8 mouse cellular contexts compared by ENCODE assay signal in the genomic region with DNA sequence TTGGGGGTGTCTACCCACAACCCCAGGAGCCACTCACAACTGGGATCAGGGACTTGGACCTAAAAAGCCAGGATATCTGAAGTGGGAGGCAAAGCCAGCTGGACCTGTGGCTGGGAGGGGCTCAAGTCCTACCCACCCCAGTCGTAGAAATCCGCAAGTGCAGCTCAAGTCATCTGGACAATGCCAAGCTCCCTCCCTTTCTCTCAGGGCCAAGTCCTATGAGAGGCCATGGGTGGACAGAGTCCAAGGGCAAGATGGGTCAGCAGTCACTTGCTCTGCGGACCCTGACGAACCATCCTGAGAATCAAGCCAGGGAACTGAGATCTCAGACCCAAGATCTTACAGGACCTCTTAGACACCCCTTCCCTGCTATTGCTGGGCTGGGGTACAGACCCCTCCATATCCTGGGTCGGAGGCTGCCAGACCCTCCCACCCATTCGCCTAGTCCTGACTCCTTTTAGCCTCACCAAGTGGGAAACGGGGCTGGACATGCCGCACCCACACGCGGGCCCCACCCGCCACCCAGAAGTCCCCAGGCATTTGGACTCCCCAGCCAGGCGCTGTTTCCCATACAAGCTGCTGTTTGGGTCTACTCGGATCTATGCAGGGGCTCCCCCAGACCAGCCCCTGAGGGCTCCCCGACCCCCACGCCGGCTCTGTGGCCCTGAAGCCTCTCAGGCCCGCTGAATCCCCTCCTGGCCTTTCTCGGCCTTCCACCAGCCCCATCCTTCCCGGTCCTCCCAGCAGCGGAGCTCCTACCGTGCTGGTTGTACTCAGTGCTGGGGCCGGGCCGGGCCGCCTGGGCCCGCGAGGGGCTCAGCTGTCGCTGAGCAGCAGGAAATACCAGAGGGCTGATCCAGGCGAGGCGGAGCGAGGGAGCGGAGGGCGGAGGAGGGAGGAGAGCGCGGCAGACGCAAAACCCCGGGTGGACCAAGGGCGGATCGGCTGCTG. TPM values are rescaled to one million over a fixed set of nuclear protein-coding genes. Genes with fewer than 3 reads are reported as not detected.
A peak's percentile ranks its signal among the peaks of the same experiment; 100 is the strongest.
DNase-seq lines count a peak whose midpoint lies in the region; ATAC-seq and TF ChIP-seq lines count a peak whose summit lies in the region.

No protein-coding gene starts in this region.

- WGBS in forebrain, embryonic 10.5 days = 3% methylated on average over 38 of the region's 38 CpGs
- 1% methylated on average over 37 of the region's 38 CpGs for WGBS in heart, embryonic 14.5 days
- WGBS in kidney, postnatal 0 days = 1% methylated on average over 37 of the region's 38 CpGs
- WGBS in liver, embryonic 14.5 days (ENCODE audit: insufficient replicate concordance) = 7% methylated on average over 35 of the region's 38 CpGs
- 4% methylated on average over 37 of the region's 38 CpGs for WGBS in neural tube, embryonic 11.5 days

- peaks cover 30% of the 10 kb centered on the region for H3K4me1 ChIP-seq in forebrain, embryonic 10.5 days
- peaks cover 28 to 34% of the 10 kb centered on the region in 2 experiments for H3K4me1 ChIP-seq in heart, embryonic 14.5 days (ENCODE audit: control insufficient read depth in 2 of 2, insufficient read depth in 2 of 2, low read length in 2 of 2)
- peaks cover 17% of the 10 kb centered on the region; the same call in 1 of the 2 replicates for H3K4me1 ChIP-seq in kidney, postnatal 0 days (replicated peaks; ENCODE audit: insufficient read depth, low read length)
- no peaks in the 10 kb centered on the region for H3K4me1 ChIP-seq in liver, embryonic 14.5 days (replicated peaks; ENCODE audit: control insufficient read depth in 2 of 2, insufficient read depth in 2 of 2, low read length in 1 of 2)
- H3K4me1 ChIP-seq in neural tube, embryonic 11.5 days (ENCODE audit: control insufficient read depth, insufficient read depth, low read length) = peaks cover 12% of the 10 kb centered on the region; the same call in 1 of the 2 replicates

- H3K27me3 ChIP-seq in forebrain, embryonic 10.5 days (ENCODE audit: poor library complexity, severe bottlenecking) = peaks cover 50% of the 10 kb centered on the region
- H3K27me3 ChIP-seq in heart, embryonic 14.5 days (ENCODE audit: control insufficient read depth, insufficient read depth, low read length) = no peaks in the 10 kb centered on the region
- H3K27me3 ChIP-seq in kidney, postnatal 0 days (ENCODE audit: insufficient read depth, low read length) = no peaks in the 10 kb centered on the region
- peaks cover 15% of the 10 kb centered on the region for H3K27me3 ChIP-seq in liver, embryonic 14.5 days (ENCODE audit: control insufficient read depth, insufficient read depth, low read length)
- peaks cover 6% of the 10 kb centered on the region; the same call in 1 of the 2 replicates for H3K27me3 ChIP-seq in neural tube, embryonic 11.5 days (ENCODE audit: control insufficient read depth, insufficient read depth, low read length)

- peak overlapping the region; percentile 98 for H3K9ac ChIP-seq in heart, embryonic 14.5 days (ENCODE audit: low read length)
- peak overlapping the region; percentile 88 for H3K9ac ChIP-seq in kidney, postnatal 0 days (ENCODE audit: low read depth, low read length)
- H3K9ac ChIP-seq in liver, embryonic 14.5 days (replicated peaks) = no peak overlapping the region; the same call in 1 of the 2 replicates
- H3K9ac ChIP-seq in neural tube, embryonic 11.5 days (ENCODE audit: low read length) = peak overlapping the region; percentile 81

- H3K27ac ChIP-seq in forebrain, embryonic 10.5 days = peak overlapping the region; percentile 88
- peak overlapping the region; percentile 64 to 92 for H3K27ac ChIP-seq in heart, embryonic 14.5 days (replicated peaks in 1 of 2; ENCODE audit: control insufficient read depth in 1 of 2, insufficient read depth in 1 of 2, low read depth in 2 of 2, low read length in 2 of 2)
- peak overlapping the region; percentile 90 for H3K27ac ChIP-seq in kidney, postnatal 0 days
- no peak overlapping the region for H3K27ac ChIP-seq in liver, embryonic 14.5 days
- H3K27ac ChIP-seq in neural tube, embryonic 11.5 days (ENCODE audit: low read depth, low read length) = 0 out of 2 replicates have a peak overlapping the region, but pooled peaks have one; percentile 17

- peak overlapping the region; percentile 71 for H3K4me3 ChIP-seq in forebrain, embryonic 10.5 days
- H3K4me3 ChIP-seq in heart, embryonic 14.5 days (ENCODE audit: control insufficient read depth in 1 of 2, insufficient read depth in 1 of 2, low read depth in 1 of 2, low read length in 2 of 2) = peak overlapping the region; percentile 66 to 93
- peak overlapping the region; percentile 79 for H3K4me3 ChIP-seq in kidney, postnatal 0 days (replicated peaks; ENCODE audit: low read depth, low read length)
- peak overlapping the region; percentile 37 to 40 for H3K4me3 ChIP-seq in liver, embryonic 14.5 days (ENCODE audit: insufficient read depth in 1 of 2, low read depth in 2 of 2, low read length in 2 of 2)
- peak overlapping the region; percentile 57 for H3K4me3 ChIP-seq in neural tube, embryonic 11.5 days (ENCODE audit: low read depth, low read length)

- H3K36me3 ChIP-seq in forebrain, embryonic 10.5 days (replicated peaks) = no peaks in the 10 kb centered on the region
- peaks cover 1% of the 10 kb centered on the region; the same call in 1 of the 2 replicates for H3K36me3 ChIP-seq in heart, embryonic 14.5 days (ENCODE audit: control insufficient read depth, insufficient read depth, low read length)
- H3K36me3 ChIP-seq in kidney, postnatal 0 days (ENCODE audit: insufficient read depth, low read length) = no peaks in the 10 kb centered on the region
- H3K36me3 ChIP-seq in liver, embryonic 14.5 days (replicated peaks; ENCODE audit: control insufficient read depth, insufficient read depth, low read depth) = no peaks in the 10 kb centered on the region
- H3K36me3 ChIP-seq in neural tube, embryonic 11.5 days (ENCODE audit: control insufficient read depth, insufficient read depth, low read length) = no peaks in the 10 kb centered on the region

- TF ChIP-seq CTCF in kidney, postnatal 0 days (IDR thresholded peaks at IDR 0.05; ENCODE audit: low read depth) = peak; percentile 16; the same call in 1 of the 2 replicates
- no peak for TF ChIP-seq CTCF in liver, embryonic 14.5 days (IDR thresholded peaks at IDR 0.05; ENCODE audit: low read depth)

- peak; percentile 88 for ATAC-seq in heart, embryonic 14.5 days (ENCODE audit: insufficient number of reproducible peaks, insufficient read depth, low FRiP score, low read depth)
- peak; percentile 91 for ATAC-seq in kidney, postnatal 0 days (replicated peaks; ENCODE audit: low FRiP score, low read depth)
- no peak for ATAC-seq in liver, embryonic 14.5 days (ENCODE audit: insufficient read depth)
- peak; percentile 86 for ATAC-seq in neural tube, embryonic 11.5 days (ENCODE audit: insufficient read depth, low FRiP score, low TSS enrichment)

- peak; percentile 88 for DNase-seq in 3134 (ENCODE audit: extremely low read depth, insufficient read length, low spot score)
- peak; percentile 91 for DNase-seq in adrenal gland, postnatal 10 days
- peak; percentile 78 for DNase-seq in forebrain, embryonic 10.5 days (ENCODE audit: extremely low spot score, low spot score)
- DNase-seq in kidney, postnatal 0 days (ENCODE audit: low spot score) = peak; percentile 97
- DNase-seq in liver, embryonic 14.5 days (ENCODE audit: low read depth in 3 of 3, low spot score in 3 of 3) = no peak
- peak; percentile 83 for DNase-seq in neural tube, embryonic 11.5 days (ENCODE audit: low spot score)
- DNase-seq in testis, postnatal 10 days (ENCODE audit: low spot score) = peak; percentile 90

- H3K4me2 ChIP-seq in heart, embryonic 14.5 days (ENCODE audit: low read length) = peak overlapping the region; percentile 94
- peak overlapping the region; percentile 83 for H3K4me2 ChIP-seq in kidney, postnatal 0 days (ENCODE audit: low read length)
- peak overlapping the region; percentile 41 for H3K4me2 ChIP-seq in liver, embryonic 14.5 days (ENCODE audit: low read depth)
- H3K4me2 ChIP-seq in neural tube, embryonic 11.5 days (ENCODE audit: low read depth) = peak overlapping the region; percentile 72

- no peaks in the 10 kb centered on the region for H3K9me3 ChIP-seq in forebrain, embryonic 10.5 days
- H3K9me3 ChIP-seq in heart, embryonic 14.5 days (ENCODE audit: control insufficient read depth, low read length) = no peaks in the 10 kb centered on the region
- no peaks in the 10 kb centered on the region for H3K9me3 ChIP-seq in kidney, postnatal 0 days (replicated peaks; ENCODE audit: low read length)
- no peaks in the 10 kb centered on the region for H3K9me3 ChIP-seq in liver, embryonic 14.5 days (ENCODE audit: control insufficient read depth, low read length)
- H3K9me3 ChIP-seq in neural tube, embryonic 11.5 days (ENCODE audit: control insufficient read depth, low read length) = no peaks in the 10 kb centered on the region

- TF ChIP-seq EP300 in liver, embryonic 14.5 days (IDR thresholded peaks at IDR 0.05; ENCODE audit: low read depth) = no peak

RNA-seq across cellular contexts. Expression of gene Osbpl5, which starts 17.0 kb away (rescaled TPM):
- 10 to 100 TPM; 30.1 to 34.0 TPM for total RNA-seq in adrenal gland, postnatal 10 days (2021)
- polyA plus RNA-seq in forebrain, embryonic 10.5 days (2016; fragmentation: Nextera tagmentation; extraction: Ambion mirVana) = 8.9 and 9.4 TPM in 2 replicates
- 34.9 and 36.9 TPM in 2 replicates for polyA plus RNA-seq in heart, embryonic 14.5 days (2014; fragmentation: Nextera tagmentation; extraction: Ambion mirVana)
- polyA plus RNA-seq in kidney, postnatal 0 days (2015; fragmentation: Nextera tagmentation; extraction: Ambion mirVana) = 29.0 and 30.4 TPM in 2 replicates
- polyA plus RNA-seq in liver, embryonic 14.5 days (2012; rRNA removed) = 1.5 and 1.6 TPM in 2 replicates
- 1.3 and 1.9 TPM in 2 replicates for polyA plus RNA-seq in liver, embryonic 14.5 days (2014; fragmentation: Nextera tagmentation; extraction: Ambion mirVana)
- polyA plus RNA-seq in neural tube, embryonic 11.5 days (2014; fragmentation: Nextera tagmentation; extraction: Ambion mirVana) = 15.8 and 18.9 TPM in 2 replicates

RNA-seq across cellular contexts. Expression of gene Mrgprg, which starts 27.0 kb away (rescaled TPM):
- total RNA-seq in adrenal gland, postnatal 10 days (2021) = under 1 TPM; 0.18 to 0.58 TPM
- not detected in 2 replicates for polyA plus RNA-seq in forebrain, embryonic 10.5 days (2016; fragmentation: Nextera tagmentation; extraction: Ambion mirVana)
- not detected in 2 replicates for polyA plus RNA-seq in heart, embryonic 14.5 days (2014; fragmentation: Nextera tagmentation; extraction: Ambion mirVana)
- not detected in 2 replicates for polyA plus RNA-seq in kidney, postnatal 0 days (2015; fragmentation: Nextera tagmentation; extraction: Ambion mirVana)
- not detected in 2 replicates for polyA plus RNA-seq in liver, embryonic 14.5 days (2012; rRNA removed)
- not detected in 2 replicates for polyA plus RNA-seq in liver, embryonic 14.5 days (2014; fragmentation: Nextera tagmentation; extraction: Ambion mirVana)
- not detected in 2 replicates for polyA plus RNA-seq in neural tube, embryonic 11.5 days (2014; fragmentation: Nextera tagmentation; extraction: Ambion mirVana)

RNA-seq across cellular contexts. Expression of gene Mrgpre, which starts 44.5 kb away (rescaled TPM):
- total RNA-seq in adrenal gland, postnatal 10 days (2021) = 1 to 10 TPM; 2.6 to 3.0 TPM
- 1.4 and 1.5 TPM in 2 replicates for polyA plus RNA-seq in forebrain, embryonic 10.5 days (2016; fragmentation: Nextera tagmentation; extraction: Ambion mirVana)
- polyA plus RNA-seq in heart, embryonic 14.5 days (2014; fragmentation: Nextera tagmentation; extraction: Ambion mirVana) = 1.5 and 2.3 TPM in 2 replicates
- 1.2 TPM in 2 replicates for polyA plus RNA-seq in kidney, postnatal 0 days (2015; fragmentation: Nextera tagmentation; extraction: Ambion mirVana)
- polyA plus RNA-seq in liver, embryonic 14.5 days (2012; rRNA removed) = 0.28 and 0.37 TPM in 2 replicates
- polyA plus RNA-seq in liver, embryonic 14.5 days (2014; fragmentation: Nextera tagmentation; extraction: Ambion mirVana) = 0.19 and 0.23 TPM in 2 replicates
- polyA plus RNA-seq in neural tube, embryonic 11.5 days (2014; fragmentation: Nextera tagmentation; extraction: Ambion mirVana) = 2.8 and 4.4 TPM in 2 replicates

RNA-seq across cellular contexts. Expression of gene Tnfrsf23, which starts 54.1 kb away (rescaled TPM):
- total RNA-seq in adrenal gland, postnatal 10 days (2021) = 1 to 10 TPM; 2.4 to 3.0 TPM
- polyA plus RNA-seq in forebrain, embryonic 10.5 days (2016; fragmentation: Nextera tagmentation; extraction: Ambion mirVana) = 0.09 and 0.15 TPM in 2 replicates
- polyA plus RNA-seq in heart, embryonic 14.5 days (2014; fragmentation: Nextera tagmentation; extraction: Ambion mirVana) = 1.3 and 2.2 TPM in 2 replicates
- 1.9 and 2.2 TPM in 2 replicates for polyA plus RNA-seq in kidney, postnatal 0 days (2015; fragmentation: Nextera tagmentation; extraction: Ambion mirVana)
- polyA plus RNA-seq in liver, embryonic 14.5 days (2012; rRNA removed) = 0.22 and 0.23 TPM in 2 replicates
- polyA plus RNA-seq in liver, embryonic 14.5 days (2014; fragmentation: Nextera tagmentation; extraction: Ambion mirVana) = 0.35 and 0.44 TPM in 2 replicates
- 0.20 and 0.68 TPM in 2 replicates for polyA plus RNA-seq in neural tube, embryonic 11.5 days (2014; fragmentation: Nextera tagmentation; extraction: Ambion mirVana)

Comparison
In these comparisons a context has a peak if more than half of its experiments do, and no peak if none do; other contexts are left out.
1. DNase-seq: peak in 3134 (single experiment), adrenal gland, postnatal 10 days (single experiment), forebrain, embryonic 10.5 days (single experiment), kidney, postnatal 0 days (single experiment), neural tube, embryonic 11.5 days (single experiment) and testis, postnatal 10 days (single experiment); none in liver, embryonic 14.5 days (0 of 3).
2. H3K4me2 ChIP-seq: peak in every context shown above with its lines; median percentile 94 in heart, embryonic 14.5 days; 83 in kidney, postnatal 0 days; 72 in neural tube, embryonic 11.5 days; 41 in liver, embryonic 14.5 days.
3. Peak in every context shown above with its lines, with median percentiles within 50 percentile points of each other: H3K4me3 ChIP-seq.